Mouse (Mus musculus) B cell, adult 2 months (primary cell): ENCODE data around the gene Daglb.
"Not testable (repeated sequence)": the region's sequence is repeated elsewhere in the genome, so short reads cannot be mapped to it uniquely, and the experiment has no call there.

Source experiments
- DNase-seq, 2 experiments: peaks; one replicate each; pipeline ENCODE4 v3.0.0; 2022

Gene Daglb

GRCm38 (mm10) chr5:143487998-143488397 lies 23.6 kb downstream of the Daglb start:
- DNase-seq = no peak

DNA sequence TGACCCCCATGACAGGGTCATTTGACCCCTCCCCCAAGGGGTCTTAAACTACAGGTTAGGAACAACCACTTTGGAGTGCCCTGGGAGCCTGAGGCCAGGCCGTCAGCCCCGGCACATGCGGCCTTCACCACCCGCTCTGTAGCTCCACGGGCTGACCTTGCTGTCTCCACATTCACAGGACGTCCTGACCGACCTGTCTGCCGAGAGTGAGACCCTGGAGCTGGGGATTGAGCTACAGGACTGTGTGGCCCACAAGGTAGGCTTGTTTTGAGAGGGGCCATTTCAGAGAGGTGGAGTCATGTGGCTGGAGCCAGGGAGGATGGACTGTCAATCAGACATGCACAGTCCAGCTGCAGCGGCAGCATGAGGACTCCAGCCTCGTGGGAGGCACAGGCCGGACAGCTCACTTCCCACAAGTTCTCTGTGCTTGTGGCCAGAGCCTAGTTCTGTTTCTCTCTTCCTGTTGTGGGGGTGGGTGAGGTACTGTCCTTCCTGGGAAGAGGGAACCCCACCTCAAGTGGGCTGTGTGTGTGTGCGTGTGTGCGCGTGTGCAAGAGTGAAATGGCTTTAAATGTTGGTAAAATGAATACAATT lies 25.5 kb downstream of the Daglb start:
- no peak for DNase-seq

DNA sequence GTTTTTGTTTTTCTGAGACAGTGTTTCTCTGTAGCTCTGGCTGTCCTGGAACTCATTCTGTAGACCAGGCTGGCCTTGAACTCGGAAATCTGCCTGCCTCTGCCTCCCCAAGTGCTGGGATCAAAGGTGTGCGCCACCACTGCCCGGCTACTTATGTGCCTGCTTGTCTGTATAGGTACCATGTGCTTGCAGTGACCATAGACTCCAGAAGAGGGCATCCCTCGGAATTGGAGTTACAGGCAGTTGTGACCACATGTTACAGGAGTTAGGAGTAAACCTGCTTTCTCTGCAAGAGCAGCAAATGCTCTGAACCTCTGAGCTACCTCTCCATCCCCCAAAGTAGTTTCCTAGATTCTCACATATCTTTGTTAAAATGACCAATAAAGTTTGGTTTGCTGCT lies 27.4 kb downstream of the Daglb start:
- DNase-seq = peak in 1 of 2 experiments; percentile 20

GRCm38 (mm10) chr5:143493163-143493562 lies 28.8 kb downstream of the Daglb start:
- DNase-seq = no peak

DNA sequence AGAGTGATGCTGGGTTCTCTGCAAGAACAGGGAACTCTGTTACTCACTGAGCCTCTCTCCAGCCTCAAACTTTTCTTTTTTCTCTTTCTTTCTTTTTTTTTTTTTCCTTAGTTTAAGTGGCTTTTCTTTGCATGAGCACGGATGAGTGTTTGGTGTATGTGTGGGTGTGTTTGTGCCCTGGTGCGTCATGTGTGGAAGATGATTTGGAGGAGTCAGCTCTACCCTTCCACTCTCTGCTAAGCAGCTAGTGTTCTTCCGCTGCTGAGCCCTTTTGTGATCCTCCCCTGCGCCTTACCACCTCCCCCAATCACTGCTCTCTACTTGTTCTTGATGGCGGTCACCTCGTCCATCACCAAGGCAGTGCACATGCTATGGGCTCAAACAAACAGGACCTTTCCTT lies 31.3 kb downstream of the Daglb start:
- DNase-seq = no peak

GRCm38 (mm10) chr5:143497451-143497850 lies 33.1 kb downstream of the Daglb start:
- no peak for DNase-seq

DNA sequence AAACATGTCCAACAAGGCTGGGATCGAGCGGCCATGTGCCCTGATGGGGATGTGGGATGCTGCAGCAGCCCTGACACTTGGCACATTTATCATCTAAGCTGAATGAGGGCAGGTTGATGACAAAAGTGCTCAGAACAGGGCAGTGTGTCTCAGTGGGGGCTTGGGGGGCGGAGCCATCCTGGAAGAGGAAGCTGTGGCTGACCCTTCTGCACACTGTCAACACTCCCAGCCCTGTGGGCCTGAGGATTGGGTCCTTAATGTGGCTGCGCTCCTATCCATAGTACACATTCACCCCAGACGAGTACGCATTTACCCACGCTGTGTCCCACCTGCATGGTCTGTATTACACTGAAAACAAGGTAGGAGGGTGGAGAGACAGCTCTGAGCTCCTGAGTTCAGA lies 34.8 kb downstream of the Daglb start:
- no peak for DNase-seq

DNA sequence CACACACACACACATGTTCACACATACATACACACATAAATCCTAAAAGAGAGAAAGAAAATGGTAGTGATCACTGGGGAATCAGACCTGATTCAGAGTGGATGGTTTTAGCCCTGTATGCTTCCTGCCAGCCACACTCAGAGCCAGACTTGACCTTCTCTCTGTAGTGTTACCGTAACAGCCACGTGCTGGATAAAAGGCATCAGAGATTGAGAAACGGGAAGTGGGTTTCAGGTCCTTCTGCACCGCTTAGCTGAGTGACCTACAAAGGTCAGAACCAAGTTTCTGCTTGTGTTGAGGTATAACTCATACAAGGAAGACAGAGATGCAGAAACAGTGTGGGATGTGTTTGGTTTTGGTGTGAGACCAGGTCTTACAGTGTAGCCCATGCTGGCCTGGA lies 35.3 kb downstream of the Daglb start:
- DNase-seq = peak in 1 of 2 experiments; percentile 5

- DNase-seq = not testable (repeated sequence)
These were observed 36.3 kb downstream of the Daglb start for GRCm38 (mm10) chr5:143500711-143501110.

GRCm38 (mm10) chr5:143501140-143501539 lies 36.8 kb downstream of the Daglb start:
- no peak for DNase-seq

GRCm38 (mm10) chr5:143501649-143502048 lies 37.3 kb downstream of the Daglb start:
- DNase-seq = no peak

DNA sequence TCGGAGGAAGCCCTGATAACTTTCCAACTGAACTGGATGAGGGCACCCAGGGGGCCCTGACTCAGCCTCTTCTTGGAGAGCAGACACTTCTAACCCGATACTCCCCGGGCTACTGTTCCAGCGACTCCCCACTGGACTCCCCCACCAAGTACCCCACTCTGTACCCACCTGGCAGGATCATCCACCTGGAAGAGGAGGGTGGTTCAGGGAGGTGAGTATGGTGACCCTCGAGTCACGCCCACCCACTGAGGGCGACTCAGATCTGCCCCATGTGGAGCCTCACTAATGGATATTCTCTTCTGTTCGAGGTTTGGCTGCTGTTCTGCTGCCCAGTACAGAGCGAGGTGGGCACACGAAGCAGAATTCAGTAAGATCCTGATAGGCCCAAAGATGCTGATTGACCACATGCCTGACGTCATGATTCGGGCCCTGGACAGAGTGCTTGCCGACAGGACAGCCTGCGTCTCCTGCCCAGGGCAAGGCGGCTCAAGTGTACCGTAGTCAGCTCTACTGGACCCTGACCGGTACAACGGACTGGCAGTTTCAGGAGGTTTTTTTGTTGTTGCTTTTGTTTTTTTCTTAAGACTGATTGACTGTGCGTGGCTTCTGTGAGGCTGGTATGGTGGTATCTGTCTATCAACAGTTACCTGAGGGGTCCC lies 38.6 kb downstream of the Daglb start:
- DNase-seq = no peak

GRCm38 (mm10) chr5:143503740-143504139 lies 39.4 kb downstream of the Daglb start:
- no peak for DNase-seq

DNA sequence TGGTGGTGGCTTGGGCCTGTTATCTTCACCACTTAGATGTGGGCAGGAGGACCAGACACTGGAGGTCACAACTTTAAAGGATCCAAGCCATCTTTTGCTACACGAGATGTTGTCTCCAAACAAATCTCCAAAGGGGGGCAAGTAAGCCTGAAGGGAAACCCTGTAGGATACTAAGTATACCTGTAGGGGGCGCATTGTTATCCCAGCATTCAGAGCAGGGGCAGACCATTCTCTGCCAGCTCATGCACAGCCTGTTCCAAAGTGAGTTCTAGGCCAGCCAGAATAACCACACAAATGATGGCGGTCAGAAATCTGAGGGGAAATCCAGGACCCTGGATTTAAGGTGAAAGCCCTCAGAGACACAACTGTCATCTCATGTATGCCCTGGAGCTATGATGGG lies 40.1 kb downstream of the Daglb start:
- DNase-seq = peak; percentile 26 to 52

DNA sequence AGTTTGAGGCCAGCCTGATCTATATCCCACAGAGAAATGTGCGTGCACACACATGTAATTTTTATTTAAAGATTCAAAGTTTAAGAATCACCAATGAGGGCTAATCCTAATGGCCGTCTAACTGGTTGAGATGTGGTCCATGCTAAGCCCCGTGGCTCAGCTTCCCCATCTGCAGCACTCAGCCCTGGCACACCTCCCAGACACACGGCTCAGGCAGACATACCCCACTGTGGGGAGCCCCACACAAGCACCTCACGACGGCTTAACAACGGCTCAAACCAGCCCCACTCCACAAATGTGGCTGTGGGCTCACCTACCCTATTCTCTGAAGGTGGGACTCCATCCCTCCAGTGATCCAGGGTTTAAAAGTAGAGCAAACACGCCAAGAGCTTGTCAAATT lies 40.7 kb downstream of the Daglb start:
- DNase-seq = no peak

DNA sequence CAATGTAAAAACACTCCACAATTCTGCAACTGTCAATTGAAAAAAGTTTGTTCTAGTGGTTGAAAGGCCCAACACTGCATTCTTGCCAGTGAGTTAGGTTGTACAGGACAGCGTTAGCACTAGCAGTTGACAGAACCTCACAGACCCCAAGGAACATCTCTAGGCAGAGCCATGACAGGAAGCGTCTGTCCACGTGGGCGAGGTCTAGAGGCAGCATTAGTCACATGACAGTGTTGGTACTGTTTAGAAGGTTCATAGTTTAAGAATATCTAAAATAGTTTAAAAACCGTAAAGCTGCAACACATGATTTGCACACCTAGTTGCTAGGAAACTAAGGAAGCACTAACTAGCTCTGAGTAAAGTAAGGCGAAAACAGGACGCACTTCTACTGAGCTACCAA lies 41.2 kb downstream of the Daglb start:
- DNase-seq = no peak

DNA sequence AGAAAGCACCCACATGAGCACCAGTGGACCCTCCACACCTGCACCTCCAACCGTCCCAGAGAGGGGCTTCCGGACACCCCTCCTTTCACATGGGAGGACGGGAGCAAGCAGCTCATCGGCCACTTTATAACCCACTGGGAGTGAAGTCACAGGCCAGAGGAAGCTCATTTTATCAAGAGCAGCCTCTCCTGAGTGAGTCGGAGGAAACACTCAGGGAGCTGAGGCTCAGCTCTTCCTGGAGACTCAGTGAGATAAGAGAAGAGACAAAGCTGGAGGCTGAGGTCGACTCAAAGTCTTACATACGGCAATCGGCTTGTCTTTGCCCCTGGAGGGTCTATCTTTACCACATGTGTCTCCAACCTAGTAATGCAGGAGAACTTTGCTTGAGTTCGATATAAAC lies 44.9 kb downstream of the Daglb start:
- no peak for DNase-seq

- DNase-seq = no peak
These were observed 45.4 kb downstream of the Daglb start for GRCm38 (mm10) chr5:143509737-143510136.

GRCm38 (mm10) chr5:143511577-143511976 lies 47.2 kb downstream of the Daglb start:
- no peak for DNase-seq

GRCm38 (mm10) chr5:143512305-143512704 lies 47.9 kb downstream of the Daglb start:
- DNase-seq = no peak

GRCm38 (mm10) chr5:143514878-143515277 lies 50.5 kb downstream of the Daglb start:
- DNase-seq = no peak

DNA sequence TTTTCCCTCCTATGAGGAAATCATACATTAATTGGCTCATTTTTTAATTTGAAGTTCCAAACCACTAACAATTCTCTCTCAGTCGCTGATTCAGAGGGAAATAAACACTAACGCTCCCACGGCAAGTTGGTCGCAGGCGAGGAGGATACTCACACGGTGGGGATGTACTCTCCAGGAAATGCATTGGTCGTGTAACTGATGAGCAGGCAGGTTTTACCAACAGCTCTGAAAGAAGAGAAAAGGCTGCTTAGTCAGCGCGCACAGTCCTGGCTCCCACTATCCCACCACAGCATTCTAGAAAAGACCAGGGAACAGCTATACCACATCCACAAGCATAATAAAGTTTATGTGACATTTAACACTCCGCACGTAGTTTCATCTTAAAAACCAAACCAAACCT lies 52.6 kb downstream of the Daglb start:
- DNase-seq = no peak

DNA sequence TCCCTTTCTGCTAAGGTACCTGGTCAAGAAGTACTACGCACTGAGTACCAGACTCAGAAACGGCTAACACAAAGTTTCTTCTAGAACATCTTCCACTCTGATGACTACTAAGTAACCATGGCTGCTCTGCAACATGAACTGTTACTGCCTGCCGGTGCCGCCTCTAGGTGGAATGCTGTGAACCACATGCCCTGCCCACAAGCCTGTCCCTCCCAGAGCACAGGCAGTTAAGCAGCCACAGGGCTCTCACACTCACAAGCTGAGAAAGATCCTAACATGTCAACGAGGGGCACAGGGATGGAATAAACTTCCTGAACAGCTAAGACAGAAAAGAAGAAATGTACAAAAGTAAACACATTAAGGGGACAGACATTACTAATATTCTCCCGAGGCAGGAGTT lies 53.1 kb downstream of the Daglb start:
- DNase-seq = no peak

DNA sequence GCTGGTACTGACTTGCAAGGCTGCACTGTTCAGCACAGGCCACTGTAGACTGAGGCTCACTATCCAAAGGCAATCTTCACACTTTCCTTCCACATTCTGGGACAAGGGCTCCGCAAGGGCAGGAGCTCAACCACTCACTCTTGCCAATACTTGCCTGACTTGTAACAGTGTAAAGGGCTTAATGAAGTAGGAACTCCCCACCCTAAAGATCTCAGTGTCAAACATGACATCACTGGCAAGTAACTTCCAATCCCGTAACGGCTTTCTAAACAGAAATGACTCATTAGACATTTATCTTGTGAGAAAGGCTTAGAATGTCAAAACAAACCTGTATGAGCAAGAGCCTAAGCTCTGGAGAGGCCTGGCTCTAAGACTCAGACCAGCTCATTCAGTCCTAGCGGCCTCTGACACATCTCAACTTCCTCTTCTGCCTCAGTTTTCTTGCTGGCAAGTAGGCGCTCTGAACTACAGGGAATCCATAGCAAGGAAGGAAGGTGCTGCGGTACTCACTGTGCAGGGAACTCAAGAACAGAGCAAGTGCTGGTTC lies 53.7 kb downstream of the Daglb start:
- peak in 1 of 2 experiments; percentile 11 for DNase-seq

- no peak for DNase-seq
These were observed 56.0 kb downstream of the Daglb start for GRCm38 (mm10) chr5:143520415-143520814.
